Mouse (Mus musculus): ENCODE results near the gene Fam198b.

DNA sequence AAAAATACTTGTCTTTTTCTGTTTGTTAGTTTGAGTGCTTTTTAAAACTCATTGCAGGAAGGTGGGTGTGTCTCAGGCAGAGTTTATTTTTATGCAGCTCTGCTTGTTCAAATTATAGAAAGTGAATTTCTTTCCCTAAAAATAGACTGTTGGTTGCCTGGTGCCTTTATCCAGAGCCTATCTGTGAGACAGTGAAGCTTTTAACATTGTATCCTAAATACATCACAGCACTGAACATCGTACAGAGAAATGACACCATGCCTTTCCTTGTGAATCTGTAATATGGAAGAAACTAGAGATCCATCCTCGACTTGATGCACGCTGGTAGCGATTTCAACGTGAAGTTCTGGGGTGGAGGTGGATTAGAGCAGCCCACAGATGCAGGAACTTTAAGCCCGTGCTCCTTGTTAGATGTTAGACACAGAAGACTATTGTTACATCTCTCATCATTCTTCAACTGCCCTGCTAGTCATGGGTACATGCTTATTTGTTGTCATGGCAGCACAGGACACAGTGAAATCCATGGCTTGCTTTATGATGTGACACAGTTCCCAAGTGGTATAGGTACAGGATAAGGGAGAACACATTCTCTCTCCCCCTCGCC lies 45.9 kb downstream of the Fam198b start:
- TF ChIP-seq CTCF (conservative IDR thresholded peaks at IDR 0.05; ENCODE audit: insufficient read depth, insufficient read length, low read depth, low read length) (no peak), POLR2A (IDR thresholded peaks at IDR 0.05; ENCODE audit: low read depth, low read length) (no peak)

All from kidney, adult 2 months (tissue).